Mouse (Mus musculus) midbrain, embryonic 11.5 days (tissue): ENCODE results near the gene Slc25a45. TPM values are rescaled to one million over a fixed set of nuclear protein-coding genes. Genes with fewer than 3 reads are reported as not detected.

Source experiments
- ATAC-seq: fragments of 200-750 bp; cut with Nextera tagmentation; 2 replicates; pipeline ENCODE4 v1.8.0; 2017; ENCODE audit warnings: moderate TSS enrichment, moderate library complexity; ENCODE audit not compliant: low FRiP score
- DNase-seq: peaks from one replicate; pipeline ENCODE4 v3.0.0; 2015; ENCODE audit warnings: low spot score; ENCODE audit errors: missing footprints
- H3K27ac ChIP-seq: fragments of 300-500 bp; sonication (generic); 2 replicates; pipeline ENCODE4 v1.5.1; 2014; ENCODE audit warnings: low read depth, low read length
- H3K27me3 ChIP-seq: fragments of 300-500 bp; sonication (generic); 2 replicates; pipeline ENCODE4 v1.6.1; 2014; ENCODE audit warnings: mild to moderate bottlenecking, low read length, moderate library complexity, mixed read lengths; ENCODE audit not compliant: control insufficient read depth, insufficient read depth
- H3K36me3 ChIP-seq: fragments of 300-500 bp; sonication (generic); 2 replicates; pipeline ENCODE4 v1.6.1; 2014; ENCODE audit warnings: mild to moderate bottlenecking, low read length, moderate library complexity, mixed read lengths; ENCODE audit not compliant: control insufficient read depth, insufficient read depth
- H3K4me1 ChIP-seq: fragments of 300-500 bp; sonication (generic); 2 replicates; pipeline ENCODE4 v1.6.1; 2014; ENCODE audit warnings: low read length; ENCODE audit not compliant: control insufficient read depth, insufficient read depth
- H3K4me2 ChIP-seq: fragments of 300-500 bp; sonication (generic); 2 replicates; pipeline ENCODE4 v1.6.1; 2014; ENCODE audit warnings: mild to moderate bottlenecking, moderate library complexity
- H3K4me3 ChIP-seq: fragments of 300-500 bp; sonication (generic); 2 replicates; pipeline ENCODE4 v1.5.1; 2014; ENCODE audit warnings: low read depth, low read length
- H3K9ac ChIP-seq: fragments of 300-500 bp; sonication (generic); 2 replicates; pipeline ENCODE4 v1.6.1; 2014; ENCODE audit warnings: low read length
- H3K9me3 ChIP-seq: fragments of 300-500 bp; sonication (generic); 2 replicates; pipeline ENCODE4 v1.6.1; 2016; ENCODE audit warnings: low read length; ENCODE audit not compliant: control insufficient read depth
- WGBS: fragments of 180-500 bp; shearing (Covaris S2); extraction: QIAGEN DNeasy Blood & Tissue Kit; methylation state at CpG from one replicate; pipeline ENCODE4 v1.1.7; 2014; 5-methylcytosine and 5-hydroxymethylcytosine counted together
- polyA plus RNA-seq: library from polyadenylated mRNA; unstranded; fragments of >200 nt; fragmentation: Nextera tagmentation; extraction: Ambion mirVana; gene quantifications from 2 replicates; pipeline ENCODE4 v1.2.1, GENCODE M21; 2014

Slc25a45 gene
- polyA plus RNA-seq, 1 experiment from 2014 or later = 1.8 TPM

- Histone ChIP-seq H3K4me3 (no peak overlapping the region), H3K4me2 (no peak overlapping the region), H3K36me3 (no peaks in the 10 kb centered on the region), H3K9me3 (no peaks in the 10 kb centered on the region), H3K27ac (no peak overlapping the region), H3K4me1 (peaks cover 5% of the 10 kb centered on the region; the same call in 1 of the 2 replicates), H3K9ac (no peak overlapping the region), H3K27me3 (no peaks in the 10 kb centered on the region; the same call in 1 of the 2 replicates)
- WGBS = 79% methylated on average over 8 of the region's 8 CpGs
- DNase-seq (peak; percentile 69), ATAC-seq (no peak)
Measured at GRCm38 (mm10) chr19:5927532-5927931, 49.9 kb downstream of the Slc25a45 start.

- H3K27me3 ChIP-seq = no peaks in the 10 kb centered on the region; the same call in 1 of the 2 replicates
- DNase-seq = no peak
- H3K9me3 ChIP-seq = no peaks in the 10 kb centered on the region
- H3K27ac ChIP-seq = no peak overlapping the region
- no peak overlapping the region for H3K9ac ChIP-seq
- no peaks in the 10 kb centered on the region for H3K36me3 ChIP-seq
- no peak overlapping the region for H3K4me2 ChIP-seq
- H3K4me1 ChIP-seq = peaks cover 5% of the 10 kb centered on the region; the same call in 1 of the 2 replicates
- ATAC-seq = no peak
- no peak overlapping the region for H3K4me3 ChIP-seq
- WGBS = 79% methylated on average over 6 of the region's 6 CpGs
Measured at GRCm38 (mm10) chr19:5928104-5928503, 50.5 kb downstream of the Slc25a45 start.

GRCm38 (mm10) chr19:5928546-5928945, 50.9 kb downstream of the Slc25a45 start:
- 72% methylated on average over 3 of the region's 3 CpGs for WGBS
- DNase-seq (peak; percentile 6), ATAC-seq (no peak)
- peaks cover 5% of the 10 kb centered on the region; the same call in 1 of the 2 replicates for H3K4me1 ChIP-seq
- no peak overlapping the region for H3K9ac ChIP-seq
- no peaks in the 10 kb centered on the region; the same call in 1 of the 2 replicates for H3K27me3 ChIP-seq
- no peak overlapping the region for H3K4me3 ChIP-seq
- H3K9me3 ChIP-seq = no peaks in the 10 kb centered on the region
- H3K36me3 ChIP-seq = no peaks in the 10 kb centered on the region
- no peak overlapping the region for H3K27ac ChIP-seq
- H3K4me2 ChIP-seq = no peak overlapping the region

GRCm38 (mm10) chr19:5929634-5930596, 52.3 kb downstream of the Slc25a45 start:
- Histone ChIP-seq H3K4me3 (no peak overlapping the region), H3K9ac (no peak overlapping the region), H3K4me1 (no peaks in the 10 kb centered on the region), H3K27ac (no peak overlapping the region), H3K9me3 (no peaks in the 10 kb centered on the region), H3K36me3 (no peaks in the 10 kb centered on the region), H3K27me3 (no peaks in the 10 kb centered on the region; the same call in 1 of the 2 replicates), H3K4me2 (no peak overlapping the region)
- 80% methylated on average over 14 of the region's 14 CpGs for WGBS
- ATAC-seq = no peak
- DNase-seq = peak; percentile 69

GRCm38 (mm10) chr19:5935266-5935665, 57.7 kb downstream of the Slc25a45 start:
- H3K4me1 ChIP-seq = peaks cover 14% of the 10 kb centered on the region
- no peak overlapping the region for H3K9ac ChIP-seq
- H3K9me3 ChIP-seq = no peaks in the 10 kb centered on the region
- no peak for ATAC-seq
- WGBS = 55% methylated on average over 3 of the region's 3 CpGs
- no peak overlapping the region for H3K4me3 ChIP-seq
- no peaks in the 10 kb centered on the region for H3K27me3 ChIP-seq
- no peak overlapping the region for H3K27ac ChIP-seq
- no peak overlapping the region for H3K4me2 ChIP-seq
- peak; percentile 44 for DNase-seq
- no peaks in the 10 kb centered on the region; the same call in 1 of the 2 replicates for H3K36me3 ChIP-seq

Other genes starting within 250 kb of the Slc25a45 start
- 24.6 and 29.9 TPM in 2 replicates for gene Rela, start 240.3 kb upstream of the Slc25a45 start, polyA plus RNA-seq
- 8.8 and 10.9 TPM in 2 replicates for gene Sipa1, start 214.1 kb upstream of the Slc25a45 start, polyA plus RNA-seq
- 14.0 and 17.3 TPM in 2 replicates for gene Map3k11, start 189.1 kb upstream of the Slc25a45 start, polyA plus RNA-seq
- gene Pcnx3, start 188.9 kb upstream of the Slc25a45 start, polyA plus RNA-seq = 18.6 and 23.1 TPM in 2 replicates
- gene Kcnk7, start 173.4 kb upstream of the Slc25a45 start, polyA plus RNA-seq = not detected in 2 replicates
- 5.3 and 5.4 TPM in 2 replicates for gene Ehbp1l1, start 151.5 kb upstream of the Slc25a45 start, polyA plus RNA-seq
- gene Fam89b, start 148.2 kb upstream of the Slc25a45 start, polyA plus RNA-seq = 157 and 158 TPM in 2 replicates
- gene Ltbp3, start 136.9 kb upstream of the Slc25a45 start, polyA plus RNA-seq = 4.8 and 6.0 TPM in 2 replicates
- gene Scyl1, start 106.4 kb upstream of the Slc25a45 start, polyA plus RNA-seq = 48.2 and 58.6 TPM in 2 replicates
- gene Frmd8, start 2.5 kb upstream of the Slc25a45 start, polyA plus RNA-seq = 11.5 and 14.0 TPM in 2 replicates
- gene Tigd3, start 16.3 kb downstream of the Slc25a45 start, polyA plus RNA-seq = 7.3 and 8.3 TPM in 2 replicates
- gene Dpf2, start 35.2 kb downstream of the Slc25a45 start, polyA plus RNA-seq = 200 and 203 TPM in 2 replicates
- gene Cdc42ep2, start 47.0 kb downstream of the Slc25a45 start, polyA plus RNA-seq = 2.2 and 2.5 TPM in 2 replicates
- gene Pola2, start 86.4 kb downstream of the Slc25a45 start, polyA plus RNA-seq = 74.4 and 82.7 TPM in 2 replicates
- gene Slc22a20, start 108.3 kb downstream of the Slc25a45 start, polyA plus RNA-seq = not detected in 2 replicates
- gene Capn1, start 138.1 kb downstream of the Slc25a45 start, polyA plus RNA-seq = 3.9 and 4.0 TPM in 2 replicates
- gene Syvn1, start 168.8 kb downstream of the Slc25a45 start, polyA plus RNA-seq = 18.6 and 23.1 TPM in 2 replicates
- 88.0 and 92.5 TPM in 2 replicates for gene Mrpl49, start 180.0 kb downstream of the Slc25a45 start, polyA plus RNA-seq
- gene Fau, start 180.0 kb downstream of the Slc25a45 start, polyA plus RNA-seq = 717 and 781 TPM in 2 replicates
- gene Znhit2, start 183.4 kb downstream of the Slc25a45 start, polyA plus RNA-seq = 39.5 and 40.0 TPM in 2 replicates
- 35.7 and 39.6 TPM in 2 replicates for gene Tm7sf2, start 190.6 kb downstream of the Slc25a45 start, polyA plus RNA-seq
- gene Vps51, start 199.4 kb downstream of the Slc25a45 start, polyA plus RNA-seq = 37.4 and 48.3 TPM in 2 replicates
- gene Tmem262, start 202.2 kb downstream of the Slc25a45 start, polyA plus RNA-seq = not detected in 2 replicates
- 2.0 and 2.2 TPM in 2 replicates for gene Gm28374, start 204.4 kb downstream of the Slc25a45 start, polyA plus RNA-seq
- gene Zfpl1, start 207.1 kb downstream of the Slc25a45 start, polyA plus RNA-seq = 63.4 and 63.5 TPM in 2 replicates
- 61.2 and 66.3 TPM in 2 replicates for gene Cdca5, start 207.2 kb downstream of the Slc25a45 start, polyA plus RNA-seq
- 0.27 and 0.40 TPM in 2 replicates for gene AC131692.1, start 216.6 kb downstream of the Slc25a45 start, polyA plus RNA-seq
- gene Naaladl1, start 228.0 kb downstream of the Slc25a45 start, polyA plus RNA-seq = 0.37 and 0.46 TPM in 2 replicates
- gene Sac3d1, start 240.8 kb downstream of the Slc25a45 start, polyA plus RNA-seq = 55.3 and 60.0 TPM in 2 replicates